Mouse (Mus musculus) limb, embryonic 10.5 days (tissue): ENCODE data around the gene Gm6993. TPM values are rescaled to one million over a fixed set of nuclear protein-coding genes. Genes with fewer than 3 reads are reported as not detected.
A peak's percentile ranks its signal among the peaks of the same experiment; 100 is the strongest.

Source experiments
- DNase-seq: peaks from one replicate; pipeline ENCODE4 v3.0.0-alpha.2; 2017; ENCODE audit warnings: low spot score
- H3K27ac ChIP-seq: fragments of 300-500 bp; sonication (generic); 2 replicates; pipeline ENCODE4 v1.5.1; 2016; ENCODE audit warnings: mild to moderate bottlenecking
- H3K27me3 ChIP-seq: fragments of 300-500 bp; sonication (generic); 2 replicates; pipeline ENCODE4 v1.6.1; 2016; ENCODE audit warnings: low read depth, mild to moderate bottlenecking; ENCODE audit not compliant: poor library complexity, severe bottlenecking
- H3K36me3 ChIP-seq: fragments of 300-500 bp; sonication (generic); 2 replicates; pipeline ENCODE4 v1.6.1; 2016; ENCODE audit warnings: mild to moderate bottlenecking, moderate library complexity
- H3K4me1 ChIP-seq: fragments of 300-500 bp; sonication (generic); 2 replicates; pipeline ENCODE4 v1.6.1; 2016
- H3K4me3 ChIP-seq: fragments of 300-500 bp; sonication (generic); 2 replicates; pipeline ENCODE4 v1.5.1; 2016; ENCODE audit warnings: mild to moderate bottlenecking, moderate library complexity
- H3K9me3 ChIP-seq: fragments of 300-500 bp; sonication (generic); replicated peaks from 2 replicates; pipeline ENCODE4 v1.6.1; 2016; ENCODE audit warnings: mild to moderate bottlenecking
- WGBS: fragments of 180-500 bp; shearing (Covaris S2); methylation state at CpG from one replicate; pipeline ENCODE4 v1.1.7; 2016; 5-methylcytosine and 5-hydroxymethylcytosine counted together
- polyA plus RNA-seq: library from polyadenylated mRNA; unstranded; fragments of >200 nt; fragmentation: Nextera tagmentation; extraction: Ambion mirVana; gene quantifications from 2 replicates; pipeline ENCODE4 v1.2.1, GENCODE M21; 2016

Gm6993 gene
- polyA plus RNA-seq, 1 experiment from 2014 or later, result not detected

GRCm38 (mm10) chr12:31246153-31246552, 5.6 kb downstream of the Gm6993 start:
- Histone ChIP-seq H3K4me3 (no peak overlapping the region), H3K9me3 (no peaks in the 10 kb centered on the region), H3K36me3 (no peaks in the 10 kb centered on the region), H3K27ac (no peak overlapping the region), H3K4me1 (peaks cover 10% of the 10 kb centered on the region), H3K27me3 (peaks cover 6% of the 10 kb centered on the region; the same call in 1 of the 2 replicates)
- DNase-seq, result no peak
- WGBS, result 59% methylated on average over 3 of the region's 3 CpGs

DNA sequence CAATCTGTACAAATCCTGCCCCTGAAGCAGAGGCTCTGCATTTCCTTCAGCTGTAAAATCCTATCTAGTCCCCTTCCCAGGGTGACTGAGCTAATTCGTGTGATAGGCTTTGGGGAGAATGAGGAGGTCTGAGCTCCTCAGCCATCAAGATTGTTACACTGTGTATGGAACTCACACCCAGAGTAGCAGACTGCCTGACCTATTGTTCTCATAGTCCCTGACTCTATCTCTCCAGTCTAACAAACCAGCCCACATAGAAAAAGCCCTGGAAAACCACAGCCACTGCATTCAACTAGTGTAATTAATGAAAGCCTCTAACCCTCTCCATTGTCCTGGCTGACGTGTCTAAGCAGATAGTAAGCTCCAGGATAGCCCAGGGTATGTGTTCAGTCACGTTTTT, 6.0 kb downstream of the Gm6993 start:
- Histone ChIP-seq H3K27me3 (peaks cover 6% of the 10 kb centered on the region; the same call in 1 of the 2 replicates), H3K4me3 (no peak overlapping the region), H3K4me1 (peaks cover 10% of the 10 kb centered on the region), H3K9me3 (no peaks in the 10 kb centered on the region), H3K27ac (no peak overlapping the region), H3K36me3 (no peaks in the 10 kb centered on the region)
- WGBS, result 52% methylated on average over 3 of the region's 3 CpGs
- DNase-seq, result no peak

DNA sequence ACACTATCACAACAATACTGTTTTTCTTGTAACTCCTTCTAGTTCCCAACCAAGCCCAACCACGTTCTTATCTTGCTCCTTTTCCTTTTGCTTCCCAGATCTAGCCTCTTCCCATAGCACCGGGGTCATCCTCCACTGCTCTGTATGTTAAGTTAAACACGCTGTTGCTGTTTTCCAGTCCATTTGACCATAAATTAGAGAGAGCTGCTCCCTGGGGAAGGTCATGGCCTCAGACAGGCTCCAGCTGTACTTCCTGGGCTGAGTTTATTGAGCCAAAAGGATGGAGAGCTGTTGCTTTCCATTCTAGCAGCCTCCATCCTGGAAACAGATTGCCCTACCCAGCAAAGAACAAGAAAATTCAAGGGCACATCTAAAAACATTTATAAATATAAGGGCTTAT, 7.6 kb downstream of the Gm6993 start:
- H3K4me3 ChIP-seq, result no peak overlapping the region
- H3K9me3 ChIP-seq, result no peaks in the 10 kb centered on the region
- WGBS, result 30% methylated on average over 3 of the region's 3 CpGs
- no peak overlapping the region for H3K27ac ChIP-seq
- H3K36me3 ChIP-seq, result no peaks in the 10 kb centered on the region
- peaks cover 10% of the 10 kb centered on the region for H3K4me1 ChIP-seq
- peaks cover 6% of the 10 kb centered on the region; the same call in 1 of the 2 replicates for H3K27me3 ChIP-seq
- DNase-seq, result no peak

DNA sequence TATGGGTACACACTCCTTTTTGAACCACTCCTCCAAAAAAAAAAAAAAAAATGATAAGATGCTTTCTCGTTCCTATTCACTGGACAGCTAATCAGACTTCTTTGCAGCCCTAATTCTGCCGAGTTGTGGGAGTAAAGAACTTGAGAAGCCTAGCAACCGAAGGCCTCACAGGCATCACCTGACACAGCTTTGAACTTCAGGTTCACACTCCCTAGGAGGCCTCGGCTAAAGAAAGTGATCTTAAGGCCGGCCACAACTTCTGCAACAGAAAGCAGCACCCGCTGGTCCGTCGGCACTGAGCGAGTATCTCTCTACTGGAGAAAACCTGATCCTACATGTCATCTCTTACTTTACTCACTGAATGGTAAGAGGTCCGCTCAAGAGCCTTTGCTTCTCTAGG, 8.1 kb downstream of the Gm6993 start:
- Histone ChIP-seq H3K36me3 (no peaks in the 10 kb centered on the region), H3K4me3 (no peak overlapping the region), H3K4me1 (peaks cover 10% of the 10 kb centered on the region), H3K27ac (no peak overlapping the region), H3K27me3 (peaks cover 6% of the 10 kb centered on the region; the same call in 1 of the 2 replicates), H3K9me3 (no peaks in the 10 kb centered on the region)
- DNase-seq, result no peak
- 26% methylated on average over 10 of the region's 10 CpGs for WGBS

GRCm38 (mm10) chr12:31252259-31252658, 11.7 kb downstream of the Gm6993 start:
- DNase-seq, result no peak
- no peak overlapping the region for H3K27ac ChIP-seq
- peaks cover 21% of the 10 kb centered on the region for H3K4me1 ChIP-seq
- no peaks in the 10 kb centered on the region for H3K9me3 ChIP-seq
- no peaks in the 10 kb centered on the region for H3K27me3 ChIP-seq
- no peaks in the 10 kb centered on the region for H3K36me3 ChIP-seq
- no peak overlapping the region for H3K4me3 ChIP-seq
- WGBS, result 49% methylated on average over 4 of the region's 4 CpGs

GRCm38 (mm10) chr12:31254978-31255377, 14.4 kb downstream of the Gm6993 start:
- WGBS, result 85% methylated on average over 8 of the region's 8 CpGs
- Histone ChIP-seq H3K4me3 (no peak overlapping the region), H3K9me3 (no peaks in the 10 kb centered on the region), H3K4me1 (peaks cover 11% of the 10 kb centered on the region), H3K27me3 (no peaks in the 10 kb centered on the region), H3K27ac (0 out of 2 replicates have a peak overlapping the region, but pooled peaks have one; percentile 3), H3K36me3 (no peaks in the 10 kb centered on the region)
- DNase-seq, result no peak

DNA sequence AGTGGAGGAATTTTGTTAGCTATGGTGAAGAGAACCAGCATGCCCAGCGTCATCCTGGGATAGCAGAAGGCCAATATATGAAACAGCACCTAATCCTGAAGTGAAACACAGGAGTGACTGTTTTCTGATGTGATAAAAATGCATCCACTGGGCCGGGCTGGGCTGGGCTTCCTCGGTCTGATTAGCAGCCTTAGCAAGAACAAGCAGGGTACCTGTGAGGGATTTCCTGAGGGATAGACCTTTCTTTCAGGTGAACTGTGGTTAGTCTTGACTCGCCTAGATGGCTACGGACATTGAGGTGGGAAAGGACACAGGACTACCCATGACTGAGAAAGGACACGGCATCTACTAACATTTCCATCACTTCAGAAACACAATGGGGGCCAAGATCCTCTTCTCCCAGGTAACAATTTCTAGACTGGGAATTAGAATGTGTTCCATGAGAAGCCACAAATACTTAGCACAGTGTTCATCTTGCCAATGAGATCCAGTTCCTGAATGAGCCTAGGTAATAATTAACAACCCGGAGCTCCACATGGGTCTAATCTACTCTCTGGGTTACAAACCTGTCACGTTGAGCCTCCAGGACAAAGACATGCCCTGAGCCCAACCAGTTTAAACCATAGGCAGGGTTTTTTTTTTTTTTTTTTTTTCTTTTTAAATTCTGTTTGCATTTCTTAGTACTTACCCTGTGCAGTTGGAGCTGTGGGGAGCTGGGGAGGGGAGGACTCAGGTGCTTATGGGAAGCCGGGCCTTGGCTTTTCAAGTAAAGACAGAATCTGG, 15.7 kb downstream of the Gm6993 start:
- 77% methylated on average over 9 of the region's 9 CpGs for WGBS
- no peaks in the 10 kb centered on the region for H3K9me3 ChIP-seq
- no peak overlapping the region for H3K27ac ChIP-seq

GRCm38 (mm10) chr12:31261882-31262281, 21.3 kb downstream of the Gm6993 start:
- Histone ChIP-seq H3K27me3 (peaks cover 6% of the 10 kb centered on the region; the same call in 1 of the 2 replicates), H3K4me1 (peaks cover 40% of the 10 kb centered on the region), H3K27ac (no peak overlapping the region), H3K9me3 (no peaks in the 10 kb centered on the region), H3K4me3 (no peak overlapping the region), H3K36me3 (no peaks in the 10 kb centered on the region)
- DNase-seq, result no peak
- WGBS, result 89% methylated on average over 3 of the region's 3 CpGs

More for the DNA sequence above, 15.7 kb downstream of the Gm6993 start:
- Histone ChIP-seq H3K4me1 (peaks cover 11% of the 10 kb centered on the region), H3K27me3 (no peaks in the 10 kb centered on the region), H3K4me3 (no peak overlapping the region), H3K36me3 (no peaks in the 10 kb centered on the region)
- no peak for DNase-seq

- Histone ChIP-seq H3K4me3 (peak overlapping the region; percentile 75), H3K9me3 (no peaks in the 10 kb centered on the region), H3K4me1 (peaks cover 53% of the 10 kb centered on the region), H3K27me3 (peaks cover 6% of the 10 kb centered on the region; the same call in 1 of the 2 replicates), H3K36me3 (peaks cover 15% of the 10 kb centered on the region), H3K27ac (peak overlapping the region; percentile 94; the same call in 1 of the 2 replicates)
- 42% methylated on average over 7 of the region's 7 CpGs for WGBS
- DNase-seq, result no peak
Measured at GRCm38 (mm10) chr12:31263921-31264320, 23.4 kb downstream of the Gm6993 start.

DNA sequence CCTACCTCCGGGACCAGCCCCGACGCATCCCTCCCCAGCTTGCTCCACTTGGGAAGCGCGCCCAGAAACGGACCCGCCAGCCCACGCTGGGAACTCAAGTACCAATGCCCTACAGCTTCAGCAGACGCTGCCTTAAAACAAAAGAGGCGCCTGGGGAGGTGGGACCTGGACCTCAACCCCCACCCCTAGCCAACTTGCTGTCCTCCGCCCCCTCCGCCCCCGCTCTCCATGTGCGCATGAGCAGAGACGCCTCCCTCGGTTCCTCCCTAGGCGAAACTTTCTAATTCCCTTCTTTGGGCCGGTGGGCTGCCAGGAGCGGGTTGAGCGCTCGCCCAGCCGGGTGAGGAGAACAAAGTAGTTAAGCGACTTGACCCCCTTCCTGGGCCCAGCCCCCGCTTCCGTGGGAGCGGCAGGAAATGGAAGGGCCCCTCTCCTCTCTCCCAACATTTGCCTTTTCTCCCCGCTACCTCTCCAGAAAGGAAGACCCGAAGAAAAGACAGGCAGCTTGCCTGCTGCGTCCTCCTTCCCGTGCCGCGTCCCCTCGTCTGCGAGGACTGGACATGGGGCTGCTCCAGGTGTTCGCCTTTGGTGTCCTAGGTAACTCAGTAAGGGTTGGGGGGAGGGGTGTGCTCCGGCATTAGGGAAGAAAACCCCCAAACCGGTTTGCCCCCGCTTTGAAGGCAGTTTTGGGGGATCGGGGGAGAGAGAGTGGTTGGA, 24.6 kb downstream of the Gm6993 start, which contains the start of gene Lamb1:
Gene Lamb1 (plus strand): TSS at position 230 of the 717 bp plus-strand sequence.
- DNase-seq, result peak; percentile 85
- peaks cover 60% of the 10 kb centered on the region for H3K4me1 ChIP-seq
- H3K36me3 ChIP-seq, result peaks cover 27% of the 10 kb centered on the region
- WGBS, result under 1% methylated on average over 39 of the region's 39 CpGs
- no peaks in the 10 kb centered on the region for H3K9me3 ChIP-seq
- peaks cover 6% of the 10 kb centered on the region; the same call in 1 of the 2 replicates for H3K27me3 ChIP-seq
- peak within 1 kb of the TSS; percentile 75 for H3K4me3 ChIP-seq
- H3K27ac ChIP-seq, result peak within 1 kb of the TSS; percentile 94

GRCm38 (mm10) chr12:31265722-31266431, 25.3 kb downstream of the Gm6993 start:
- no peaks in the 10 kb centered on the region for H3K9me3 ChIP-seq
- H3K4me1 ChIP-seq, result peaks cover 62% of the 10 kb centered on the region
- under 1% methylated on average over 50 of the region's 50 CpGs for WGBS
- H3K4me3 ChIP-seq, result peak overlapping the region; percentile 75
- H3K27ac ChIP-seq, result peak overlapping the region; percentile 94
- DNase-seq, result peak; percentile 75
- H3K36me3 ChIP-seq, result peaks cover 34% of the 10 kb centered on the region
- H3K27me3 ChIP-seq, result peaks cover 6% of the 10 kb centered on the region; the same call in 1 of the 2 replicates

- Histone ChIP-seq H3K27me3 (peaks cover 6% of the 10 kb centered on the region; the same call in 1 of the 2 replicates), H3K4me1 (peaks cover 70% of the 10 kb centered on the region), H3K36me3 (peaks cover 42% of the 10 kb centered on the region), H3K27ac (peak overlapping the region; percentile 94), H3K9me3 (no peaks in the 10 kb centered on the region), H3K4me3 (peak overlapping the region; percentile 75)
- peak; percentile 52 for DNase-seq
- 12% methylated on average over 15 of the region's 15 CpGs for WGBS
Measured at GRCm38 (mm10) chr12:31266686-31267085, 26.1 kb downstream of the Gm6993 start.
